Mouse (Mus musculus): ENCODE measurements at regions not wholly inside any gene's neighbourhood (a gene's known extent, or its start where the extent isn't known, plus 50 kb on each side); places are given as distances from the start of the nearest gene placed in this dataset.
A peak's percentile ranks its signal among the peaks of the same experiment; 100 is the strongest.

DNA sequence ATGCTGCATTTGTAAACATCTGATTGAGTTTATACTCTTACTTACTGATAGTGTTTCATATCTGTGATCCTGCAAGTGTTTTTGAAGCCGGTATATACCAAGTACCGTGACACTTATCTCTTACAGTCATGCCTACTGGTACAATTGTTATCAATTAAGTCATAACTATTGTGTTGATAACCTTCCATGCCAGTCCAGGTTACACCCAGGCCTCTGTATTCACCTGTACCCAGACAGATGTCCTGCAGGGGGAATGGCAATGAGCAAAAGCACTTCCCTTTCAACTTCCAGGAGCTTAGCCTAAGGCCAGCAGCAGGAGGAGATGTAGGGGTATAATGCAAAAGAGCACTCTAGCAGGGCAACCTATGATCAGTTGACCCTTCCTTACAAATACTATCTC is 232.2 kb upstream of the Jun start:
- Histone ChIP-seq H3K4me3 (no peak overlapping the region), H3K9me3 (replicated peaks) (no peaks in the 10 kb centered on the region), H3K4me2 (no peak overlapping the region), H3K27me3 (no peaks in the 10 kb centered on the region), H3K27ac (no peak overlapping the region), H3K9ac (no peak overlapping the region), H3K4me1 (replicated peaks) (peaks cover 13% of the 10 kb centered on the region), H3K36me3 (no peaks in the 10 kb centered on the region)
- no peak for ATAC-seq (replicated peaks; ENCODE audit: insufficient number of reproducible peaks, insufficient read depth, low FRiP score, low read depth)
- 57% methylated on average over 2 of the region's 2 CpGs for WGBS

DNA sequence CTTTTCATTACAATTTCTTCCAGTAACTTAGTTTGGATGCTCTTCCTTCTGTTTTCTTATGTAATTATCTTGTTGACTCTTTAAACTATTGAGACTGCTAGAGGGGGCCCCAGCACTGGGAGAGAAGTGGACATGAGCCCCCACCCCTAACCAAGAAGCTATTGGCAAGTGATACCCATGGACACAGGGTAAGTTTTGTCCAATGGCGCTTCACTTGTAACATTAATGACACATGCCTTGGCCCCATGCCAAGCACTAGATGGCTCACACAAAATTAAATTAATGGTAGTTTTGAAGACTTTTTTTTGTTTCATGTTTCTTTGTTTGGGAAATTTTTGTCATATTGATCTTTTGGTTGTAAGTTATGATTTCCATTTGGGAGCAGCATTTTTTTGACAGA is 232.7 kb upstream of the Jun start:
- H3K9ac ChIP-seq, result no peak overlapping the region
- no peak overlapping the region for H3K4me2 ChIP-seq
- 90% methylated on average over 1 of the region's 1 CpGs for WGBS
- peaks cover 13% of the 10 kb centered on the region for H3K4me1 ChIP-seq (replicated peaks)
- H3K4me3 ChIP-seq, result no peak overlapping the region
- H3K27me3 ChIP-seq, result no peaks in the 10 kb centered on the region
- no peaks in the 10 kb centered on the region for H3K9me3 ChIP-seq (replicated peaks)
- no peak overlapping the region for H3K27ac ChIP-seq
- ATAC-seq (replicated peaks; ENCODE audit: insufficient number of reproducible peaks, insufficient read depth, low FRiP score, low read depth), result no peak
- H3K36me3 ChIP-seq, result no peaks in the 10 kb centered on the region

DNA sequence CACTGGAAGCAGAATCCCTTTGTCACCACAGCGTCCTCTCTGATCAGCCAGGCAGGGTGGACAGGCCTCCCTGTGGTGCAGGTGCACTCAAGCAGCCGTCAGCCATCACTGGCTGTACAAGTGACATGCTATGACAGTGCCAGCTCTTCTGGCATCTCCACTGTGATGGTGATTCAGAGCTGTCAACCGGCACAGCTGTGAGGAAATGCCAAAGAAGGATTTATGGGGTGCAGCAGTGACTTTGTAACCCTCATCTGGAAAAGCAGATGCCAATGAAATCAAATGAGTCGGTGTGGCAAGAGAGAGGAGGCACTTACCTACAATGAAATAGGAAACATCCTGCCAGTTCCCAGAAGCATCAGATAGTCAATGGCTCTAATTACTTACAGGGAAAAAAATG is 238.3 kb upstream of the Jun start:
- Histone ChIP-seq H3K36me3 (no peaks in the 10 kb centered on the region), H3K4me1 (replicated peaks) (0 out of 2 replicates have a peak, but pooled peaks cover 3% of the 10 kb centered on the region), H3K9me3 (replicated peaks) (no peaks in the 10 kb centered on the region), H3K9ac (no peak overlapping the region), H3K4me2 (no peak overlapping the region), H3K4me3 (no peak overlapping the region), H3K27me3 (no peaks in the 10 kb centered on the region), H3K27ac (no peak overlapping the region)
- WGBS, result 45% methylated on average over 4 of the region's 4 CpGs
- no peak for ATAC-seq (replicated peaks; ENCODE audit: insufficient number of reproducible peaks, insufficient read depth, low FRiP score, low read depth)

DNA sequence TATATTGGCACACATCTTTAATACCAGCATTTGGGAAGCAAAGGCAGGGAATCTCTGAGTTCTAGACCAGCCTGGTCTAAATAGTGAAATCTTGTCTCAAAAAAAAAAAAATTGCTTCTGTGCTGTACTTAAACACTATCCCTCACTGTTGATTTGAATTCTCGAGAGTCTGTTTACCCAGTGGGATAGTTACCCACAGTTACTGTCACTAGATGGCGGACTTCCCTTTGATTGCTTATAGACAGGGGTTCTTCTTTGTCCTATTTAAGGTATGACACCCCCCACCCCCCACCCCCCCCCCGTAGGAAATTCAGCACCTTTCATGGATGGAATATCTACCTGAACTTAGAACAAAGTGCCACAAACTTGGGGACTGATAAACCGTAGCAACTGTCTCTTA is 242.1 kb upstream of the Jun start:
- no peaks in the 10 kb centered on the region for H3K4me1 ChIP-seq (replicated peaks)
- 45% methylated on average over 4 of the region's 4 CpGs for WGBS

DNA sequence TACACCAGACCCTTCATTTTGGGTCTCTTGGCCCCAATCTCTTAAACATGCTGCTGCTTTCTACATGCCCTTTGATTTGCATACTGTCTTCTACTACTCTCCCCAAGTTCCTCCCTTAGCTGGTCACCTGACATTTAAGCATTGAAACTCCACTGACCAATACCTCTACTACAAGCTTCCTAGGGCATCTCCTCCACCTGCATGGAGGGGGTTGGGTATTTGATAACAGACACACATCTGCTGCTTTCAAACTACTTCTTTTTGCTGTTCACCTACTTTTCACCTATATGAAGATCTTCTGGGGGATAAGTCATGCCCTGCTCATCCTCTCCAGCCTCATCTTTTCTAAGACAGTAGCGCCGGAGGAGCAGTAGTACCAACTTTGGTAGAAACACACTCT is 249.9 kb upstream of the Jun start:
- H3K9me3 ChIP-seq (replicated peaks), result no peaks in the 10 kb centered on the region
- ATAC-seq (replicated peaks; ENCODE audit: insufficient number of reproducible peaks, insufficient read depth, low FRiP score, low read depth), result no peak
- no peak overlapping the region for H3K27ac ChIP-seq
- 0 out of 2 replicates have a peak, but pooled peaks cover 4% of the 10 kb centered on the region for H3K4me1 ChIP-seq (replicated peaks)
- H3K36me3 ChIP-seq, result no peaks in the 10 kb centered on the region
- H3K4me3 ChIP-seq, result no peak overlapping the region
- no peaks in the 10 kb centered on the region for H3K27me3 ChIP-seq
- no peak overlapping the region for H3K9ac ChIP-seq
- H3K4me2 ChIP-seq, result no peak overlapping the region
- whole genome bisulfite sequencing, result 94% methylated on average over 2 of the region's 2 CpGs

More for the DNA sequence above, 242.1 kb upstream of the Jun start:
- H3K4me3 ChIP-seq, result no peak overlapping the region
- H3K27ac ChIP-seq, result no peak overlapping the region
- no peak overlapping the region for H3K9ac ChIP-seq
- no peaks in the 10 kb centered on the region for H3K27me3 ChIP-seq
- no peaks in the 10 kb centered on the region for H3K9me3 ChIP-seq (replicated peaks)
- no peaks in the 10 kb centered on the region for H3K36me3 ChIP-seq
- no peak overlapping the region for H3K4me2 ChIP-seq
- no peak for ATAC-seq (replicated peaks; ENCODE audit: insufficient number of reproducible peaks, insufficient read depth, low FRiP score, low read depth)

DNA sequence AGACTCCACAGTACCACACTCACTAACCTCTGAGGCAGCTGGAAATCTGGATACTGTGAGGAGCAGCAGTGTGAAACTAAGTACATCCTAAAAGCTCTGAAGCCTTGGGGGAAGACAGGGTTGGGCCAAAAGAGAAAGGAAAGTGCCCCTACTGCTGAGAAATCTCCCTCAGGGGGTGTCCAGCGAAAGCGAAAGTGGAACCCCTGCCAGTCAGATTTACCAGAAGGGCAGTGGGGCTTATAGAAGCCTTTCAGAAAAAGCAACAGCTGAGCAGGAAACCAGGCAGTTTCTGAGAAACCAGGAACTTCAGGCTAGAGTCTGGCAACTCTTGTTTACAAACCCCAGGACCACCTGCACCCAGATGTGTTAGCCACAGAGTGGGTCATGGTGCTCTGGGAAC is 251.3 kb upstream of the Jun start:
- Histone ChIP-seq H3K9ac (no peak overlapping the region; the same call in 1 of the 2 replicates), H3K36me3 (no peaks in the 10 kb centered on the region), H3K4me3 (no peak overlapping the region), H3K9me3 (replicated peaks) (no peaks in the 10 kb centered on the region), H3K27me3 (no peaks in the 10 kb centered on the region), H3K4me2 (no peak overlapping the region), H3K4me1 (replicated peaks) (0 out of 2 replicates have a peak, but pooled peaks cover 4% of the 10 kb centered on the region), H3K27ac (no peak overlapping the region)
- WGBS, result 69% methylated on average over 2 of the region's 2 CpGs
- no peak for ATAC-seq (replicated peaks; ENCODE audit: insufficient number of reproducible peaks, insufficient read depth, low FRiP score, low read depth)

DNA sequence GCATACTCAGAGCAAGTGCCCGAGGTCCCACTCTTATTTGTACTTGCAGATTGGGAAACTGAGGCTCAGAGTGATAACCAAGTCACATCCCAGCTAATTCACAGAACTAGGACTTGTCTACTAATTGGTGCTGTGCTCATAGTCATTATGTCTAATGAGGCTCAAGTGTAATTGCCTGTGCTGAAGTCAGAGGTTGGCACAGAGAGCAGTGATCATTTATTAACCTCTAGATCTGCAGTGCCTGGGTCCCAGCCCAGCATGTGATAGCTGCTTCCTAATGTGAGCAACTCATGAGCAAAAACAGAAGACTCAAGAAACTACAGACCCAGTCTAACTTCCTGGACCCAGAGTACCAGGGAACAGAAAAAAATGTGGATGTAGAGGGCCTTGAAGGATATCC is 252.0 kb upstream of the Jun start:
- Histone ChIP-seq H3K36me3 (no peaks in the 10 kb centered on the region), H3K9me3 (replicated peaks) (no peaks in the 10 kb centered on the region), H3K4me1 (replicated peaks) (0 out of 2 replicates have a peak, but pooled peaks cover 6% of the 10 kb centered on the region), H3K4me3 (no peak overlapping the region), H3K27me3 (no peaks in the 10 kb centered on the region), H3K27ac (no peak overlapping the region), H3K9ac (no peak overlapping the region), H3K4me2 (no peak overlapping the region)
- ATAC-seq (replicated peaks; ENCODE audit: insufficient number of reproducible peaks, insufficient read depth, low FRiP score, low read depth), result no peak
- WGBS, result 71% methylated on average over 1 of the region's 1 CpGs

DNA sequence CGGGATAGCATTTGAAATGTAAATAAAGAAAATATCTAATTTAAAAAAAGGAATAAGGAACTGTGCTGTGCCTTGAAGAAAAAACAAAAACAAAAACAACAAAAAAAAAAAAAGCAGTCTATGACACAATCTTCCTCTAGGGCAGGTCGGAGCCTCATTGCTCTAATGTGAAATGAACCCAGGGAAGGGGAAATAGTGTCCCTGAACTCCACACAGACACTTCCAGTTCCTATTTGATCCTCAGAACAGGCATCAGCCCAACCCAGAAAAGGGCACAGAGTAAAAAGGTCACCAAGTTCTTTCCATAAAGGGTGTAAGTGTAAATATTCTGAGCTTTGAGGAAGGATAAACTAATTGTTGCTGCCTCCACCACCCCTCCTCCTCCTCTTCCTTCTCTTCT is 250.2 kb upstream of the Fggy start:
- no peak overlapping the region for H3K9ac ChIP-seq
- 0 out of 2 replicates have a peak, but pooled peaks cover 6% of the 10 kb centered on the region for H3K4me1 ChIP-seq (replicated peaks)
- H3K36me3 ChIP-seq, result no peaks in the 10 kb centered on the region
- no peak overlapping the region for H3K4me3 ChIP-seq
- ATAC-seq (replicated peaks; ENCODE audit: insufficient number of reproducible peaks, insufficient read depth, low FRiP score, low read depth), result no peak
- WGBS, result 74% methylated on average over 2 of the region's 2 CpGs
- H3K27me3 ChIP-seq, result no peaks in the 10 kb centered on the region
- no peaks in the 10 kb centered on the region for H3K9me3 ChIP-seq (replicated peaks)
- H3K27ac ChIP-seq, result no peak overlapping the region
- no peak overlapping the region for H3K4me2 ChIP-seq

DNA sequence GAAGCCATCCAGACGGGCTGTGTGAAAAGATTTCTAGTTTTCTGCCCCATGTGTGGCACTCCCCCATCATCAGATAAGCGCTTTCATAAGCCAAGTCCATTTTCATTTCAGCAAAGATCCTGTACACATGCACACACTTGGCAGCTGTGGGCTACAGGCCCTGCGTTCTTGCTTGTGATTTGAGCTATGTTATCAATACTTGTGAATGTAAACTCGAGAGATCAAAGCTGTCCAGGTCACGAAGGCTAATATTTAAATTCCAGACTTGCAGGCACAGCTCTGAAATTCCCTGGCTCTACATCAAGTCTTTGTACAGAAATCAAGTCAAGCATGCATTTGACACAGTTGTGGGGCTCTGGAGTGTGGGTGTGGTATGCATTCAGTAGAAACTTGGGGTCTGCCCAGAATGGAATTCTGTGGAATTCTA is 248.8 kb upstream of the Fggy start:
- H3K4me3 ChIP-seq, result no peak overlapping the region
- H3K27me3 ChIP-seq, result no peaks in the 10 kb centered on the region
- H3K4me2 ChIP-seq, result no peak overlapping the region
- H3K36me3 ChIP-seq, result no peaks in the 10 kb centered on the region
- 41% methylated on average over 5 of the region's 5 CpGs for WGBS
- H3K27ac ChIP-seq, result no peak overlapping the region
- H3K9ac ChIP-seq, result no peak overlapping the region
- 0 out of 2 replicates have a peak, but pooled peaks cover 4% of the 10 kb centered on the region for H3K4me1 ChIP-seq (replicated peaks)
- no peak for ATAC-seq (replicated peaks; ENCODE audit: insufficient number of reproducible peaks, insufficient read depth, low FRiP score, low read depth)
- H3K9me3 ChIP-seq (replicated peaks), result no peaks in the 10 kb centered on the region

DNA sequence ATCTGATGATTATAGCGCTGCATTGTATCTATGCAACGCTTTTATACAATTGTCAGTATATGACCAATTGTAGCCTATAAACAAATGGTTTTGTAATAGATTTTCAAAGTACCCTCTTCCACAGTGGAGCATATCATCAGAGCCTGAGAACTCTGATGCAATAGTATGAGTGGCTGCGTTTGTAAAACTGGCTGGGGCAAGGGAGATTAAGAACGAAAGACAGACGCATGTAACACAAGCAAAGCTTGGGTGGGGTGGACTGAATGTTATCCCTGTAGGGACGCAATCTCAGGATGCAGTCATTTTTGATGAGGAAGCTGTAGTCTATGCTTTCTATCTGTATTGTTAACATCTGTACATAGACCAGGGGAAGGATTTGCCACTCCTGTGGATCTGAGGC is 246.9 kb upstream of the Fggy start:
- 55% methylated on average over 6 of the region's 6 CpGs for whole genome bisulfite sequencing
- Histone ChIP-seq H3K36me3 (no peaks in the 10 kb centered on the region), H3K4me2 (no peak overlapping the region), H3K27ac (no peak overlapping the region), H3K9ac (no peak overlapping the region), H3K27me3 (no peaks in the 10 kb centered on the region), H3K4me3 (no peak overlapping the region), H3K4me1 (replicated peaks) (0 out of 2 replicates have a peak, but pooled peaks cover 2% of the 10 kb centered on the region), H3K9me3 (replicated peaks) (no peaks in the 10 kb centered on the region)
- no peak for ATAC-seq (replicated peaks; ENCODE audit: insufficient number of reproducible peaks, insufficient read depth, low FRiP score, low read depth)

DNA sequence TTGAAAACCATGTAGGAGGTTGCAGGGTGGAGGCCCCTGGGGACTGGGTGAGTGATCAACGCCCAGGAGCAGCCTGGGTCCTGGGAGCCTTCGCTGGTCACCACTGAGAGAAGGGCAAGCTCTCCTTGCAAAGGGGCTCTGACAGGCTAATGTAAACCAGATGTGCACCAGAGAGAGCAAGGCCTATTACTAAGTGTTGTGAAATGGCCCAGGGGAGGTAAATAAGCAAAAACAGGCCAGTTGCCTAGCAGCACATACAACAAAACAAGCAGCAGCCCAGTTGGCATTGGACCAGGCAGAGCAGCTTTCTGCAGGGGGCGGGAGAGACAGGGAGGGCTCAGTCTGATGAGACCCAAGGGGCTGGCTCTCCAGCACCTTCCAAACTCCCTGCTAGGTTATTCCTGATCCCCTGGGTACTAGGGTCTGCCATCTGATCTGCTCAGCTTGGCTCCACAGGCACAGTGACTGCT is 239.5 kb upstream of the Fggy start:
- Histone ChIP-seq H3K4me2 (peak overlapping the region; percentile 26), H3K36me3 (no peaks in the 10 kb centered on the region), H3K27me3 (no peaks in the 10 kb centered on the region), H3K4me3 (no peak overlapping the region), H3K27ac (peak overlapping the region; percentile 69), H3K4me1 (replicated peaks) (peaks cover 20% of the 10 kb centered on the region), H3K9me3 (replicated peaks) (no peaks in the 10 kb centered on the region; the same call in 1 of the 2 replicates), H3K9ac (no peak overlapping the region)
- peak; percentile 87 for ATAC-seq (replicated peaks; ENCODE audit: insufficient number of reproducible peaks, insufficient read depth, low FRiP score, low read depth)
- 15% methylated on average over 3 of the region's 3 CpGs for WGBS

DNA sequence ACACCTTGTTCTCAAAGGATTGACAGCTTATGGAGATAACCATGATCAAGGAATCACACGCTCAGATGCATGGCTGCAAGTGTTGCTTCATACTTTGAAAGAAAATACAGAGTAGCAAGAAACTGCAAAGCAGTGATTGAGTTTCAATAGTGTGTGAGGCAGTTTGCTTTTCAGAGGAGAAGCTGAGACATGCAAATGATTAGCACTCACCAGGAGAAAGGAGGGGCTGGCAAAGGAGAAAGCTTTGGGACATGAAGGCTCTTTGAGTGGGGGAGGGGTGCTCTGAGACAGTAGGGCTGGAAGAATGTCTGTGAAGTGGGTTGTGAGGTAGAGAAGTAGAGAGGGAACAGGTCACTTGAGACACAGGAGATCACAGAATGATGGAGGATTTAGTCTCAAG is 238.7 kb upstream of the Fggy start:
- no peaks in the 10 kb centered on the region for H3K36me3 ChIP-seq
- H3K9me3 ChIP-seq (replicated peaks), result no peaks in the 10 kb centered on the region; the same call in 1 of the 2 replicates
- peak overlapping the region; percentile 69; the same call in 1 of the 2 replicates for H3K27ac ChIP-seq
- H3K9ac ChIP-seq, result no peak overlapping the region
- H3K4me2 ChIP-seq, result peak overlapping the region; percentile 26; the same call in 1 of the 2 replicates
- no peak overlapping the region for H3K4me3 ChIP-seq
- peaks cover 20% of the 10 kb centered on the region for H3K4me1 ChIP-seq (replicated peaks)
- no peak for ATAC-seq (replicated peaks; ENCODE audit: insufficient number of reproducible peaks, insufficient read depth, low FRiP score, low read depth)
- no peaks in the 10 kb centered on the region for H3K27me3 ChIP-seq
- 24% methylated on average over 1 of the region's 1 CpGs for WGBS

All from heart, embryonic 15.5 days (tissue).